Mouse (Mus musculus) lung, adult 2 months (tissue): ENCODE measurements around the gene Arhgef1.

Source experiments
- CTCF ChIP-seq: fragments of 200-500 bp; IDR thresholded peaks from 2 replicates; pipeline ENCODE4 v1.5.1; 2011; ENCODE audit warnings: mild to moderate bottlenecking, low read length, control low read depth; ENCODE audit not compliant: insufficient read depth
- POLR2A ChIP-seq: fragments of 200-500 bp; IDR thresholded peaks from 2 replicates; pipeline ENCODE4 v1.6.1; 2011; ENCODE audit warnings: low read depth, mild to moderate bottlenecking, control low read depth, low read length, borderline replicate concordance; ENCODE audit errors: extremely low read depth

GRCm38 (mm10) chr7:24903444-24903825, 723 bp downstream of the Arhgef1 start:
- TF ChIP-seq CTCF, result no peak
- no peak for TF ChIP-seq POLR2A
